Mouse (Mus musculus) ES-Bruce4 (cell line): ENCODE results near the gene Hoxa13. TPM values are rescaled to one million over a fixed set of nuclear protein-coding genes. Genes with fewer than 3 reads are reported as not detected.

Experiments used
- H3K27ac ChIP-seq: 2 replicates; pipeline ENCODE4 v1.5.1; 2012; ENCODE audit warnings: low read length, inconsistent platforms; ENCODE audit not compliant: insufficient read depth
- H3K27me3 ChIP-seq: 2 replicates; pipeline ENCODE4 v1.6.1; 2012; ENCODE audit warnings: mild to moderate bottlenecking, low read length, inconsistent platforms; ENCODE audit not compliant: control insufficient read depth, poor library complexity, insufficient read depth, severe bottlenecking
- H3K36me3 ChIP-seq: 2 replicates; pipeline ENCODE4 v1.6.1; 2012; ENCODE audit warnings: inconsistent platforms, mild to moderate bottlenecking, low read length, moderate library complexity; ENCODE audit not compliant: control insufficient read depth, poor library complexity, insufficient read depth, severe bottlenecking
- H3K4me1 ChIP-seq: one replicate; pipeline ENCODE4 v1.8.1; 2011; ENCODE audit warnings: low read length; ENCODE audit not compliant: control insufficient read depth, insufficient read depth
- H3K4me3 ChIP-seq: 2 replicates; pipeline ENCODE4 v1.5.1; 2011; ENCODE audit warnings: low read depth, mild to moderate bottlenecking, low read length
- H3K9ac ChIP-seq: 2 replicates; pipeline ENCODE4 v1.6.1; 2012; ENCODE audit warnings: low read depth, mild to moderate bottlenecking, inconsistent platforms; ENCODE audit not compliant: poor library complexity, severe bottlenecking
- H3K9me3 ChIP-seq: replicated peaks from 2 replicates; pipeline ENCODE4 v1.6.1; 2012; ENCODE audit warnings: mild to moderate bottlenecking, low read length, inconsistent platforms; ENCODE audit not compliant: control insufficient read depth, poor library complexity, insufficient read depth, severe bottlenecking
- CTCF ChIP-seq: IDR thresholded peaks from one replicate; pipeline ENCODE4 v1.8.1; 2011; ENCODE audit warnings: low read depth, low read length
- EP300 ChIP-seq: IDR thresholded peaks from 2 replicates; pipeline ENCODE4 v1.6.1; 2011; ENCODE audit warnings: low read depth, low read length; ENCODE audit not compliant: insufficient read depth
- POLR2A ChIP-seq: IDR thresholded peaks from one replicate; pipeline ENCODE4 v1.8.1; 2011; ENCODE audit warnings: low read length; ENCODE audit not compliant: insufficient read depth
- polyA plus RNA-seq: library from polyadenylated mRNA; stranded (reverse); fragments of >200 nt; gene quantifications from 2 replicates; pipeline ENCODE4 v1.2.4, GENCODE M21; 2011; ENCODE audit warnings: low read depth; ENCODE audit not compliant: missing spikeins, insufficient read depth, insufficient read length

Hoxa13 gene
- polyA plus RNA-seq, 1 experiment, result 0.25 TPM

DNA sequence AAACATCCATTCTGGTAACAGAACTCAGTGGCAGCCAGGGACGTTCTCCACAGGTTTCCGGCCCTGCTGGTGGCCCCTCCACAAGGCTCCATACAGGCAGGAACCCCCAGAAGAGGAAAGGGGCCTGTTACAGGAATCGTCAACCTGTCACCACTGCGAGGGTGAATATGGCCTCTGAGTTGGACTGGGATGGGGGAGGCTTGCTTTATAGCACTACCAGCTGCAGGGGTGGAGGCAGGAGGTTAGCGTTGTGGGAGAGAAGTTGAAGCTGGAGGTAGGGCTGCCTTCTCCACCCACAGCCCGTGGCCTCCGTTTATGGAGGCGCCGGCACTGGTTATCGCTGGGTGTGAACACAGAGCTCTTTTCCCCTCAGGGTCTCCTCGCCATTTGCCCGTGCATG is 20.4 kb upstream of the Hoxa13 start:
- no peak for TF ChIP-seq CTCF
- TF ChIP-seq EP300, result no peak
- no peak for TF ChIP-seq POLR2A
- peaks cover 5% of the 10 kb centered on the region; the same call in 1 of the 2 replicates for H3K27me3 ChIP-seq
- H3K9ac ChIP-seq, result no peak overlapping the region
- no peaks in the 10 kb centered on the region for H3K4me1 ChIP-seq
- H3K4me3 ChIP-seq, result no peak overlapping the region
- no peak overlapping the region for H3K27ac ChIP-seq
- no peaks in the 10 kb centered on the region for H3K36me3 ChIP-seq
- no peaks in the 10 kb centered on the region for H3K9me3 ChIP-seq

DNA sequence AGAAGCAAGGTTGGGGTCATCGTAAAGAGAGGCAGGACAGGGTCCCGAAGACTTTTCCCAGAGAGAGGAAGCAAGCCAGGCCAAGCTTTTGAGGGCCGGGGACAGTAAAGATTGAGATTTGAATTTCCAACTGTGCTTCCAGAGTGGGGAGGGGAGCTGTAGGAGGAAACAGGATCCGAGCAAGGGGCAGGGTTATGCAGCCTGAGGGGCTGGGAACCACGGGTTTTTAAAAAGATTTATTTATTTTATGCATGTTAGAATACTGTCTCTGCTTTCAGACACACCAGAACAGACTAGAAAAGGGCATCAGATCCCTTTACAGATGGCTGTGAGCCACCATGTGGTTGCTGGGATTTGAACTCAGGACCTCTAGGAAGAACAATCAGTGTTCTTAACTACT is 16.2 kb upstream of the Hoxa13 start:
- TF ChIP-seq EP300 (no peak), POLR2A (no peak), CTCF (no peak)
- no peak overlapping the region for H3K9ac ChIP-seq
- no peak overlapping the region for H3K27ac ChIP-seq
- H3K4me1 ChIP-seq, result no peaks in the 10 kb centered on the region
- no peak overlapping the region for H3K4me3 ChIP-seq
- H3K27me3 ChIP-seq, result peaks cover 17% of the 10 kb centered on the region
- H3K36me3 ChIP-seq, result no peaks in the 10 kb centered on the region
- no peaks in the 10 kb centered on the region for H3K9me3 ChIP-seq

DNA sequence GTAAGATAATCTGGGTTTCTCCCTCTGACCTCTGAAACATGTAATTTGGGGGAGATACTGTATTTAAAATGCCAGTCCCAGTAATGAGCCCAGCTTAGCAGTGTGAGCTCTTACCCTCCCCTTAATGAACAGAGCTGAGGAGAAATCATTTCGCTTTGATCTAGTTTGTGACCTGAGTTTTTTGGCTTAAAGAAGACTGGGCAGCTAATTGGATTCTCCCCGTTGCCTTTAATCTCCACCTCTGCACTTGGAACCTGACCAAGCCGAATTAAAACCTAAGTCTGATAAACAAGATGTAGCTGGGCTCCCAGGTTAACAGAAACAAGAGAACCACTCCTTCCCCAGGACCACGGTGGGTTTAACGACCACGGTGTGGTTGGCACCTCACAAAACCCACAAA is 15.7 kb upstream of the Hoxa13 start:
- Histone ChIP-seq H3K36me3 (no peaks in the 10 kb centered on the region), H3K4me1 (no peaks in the 10 kb centered on the region), H3K9ac (no peak overlapping the region), H3K27me3 (peaks cover 18% of the 10 kb centered on the region), H3K9me3 (no peaks in the 10 kb centered on the region), H3K27ac (no peak overlapping the region), H3K4me3 (no peak overlapping the region)
- TF ChIP-seq EP300 (no peak), POLR2A (no peak), CTCF (no peak)

DNA sequence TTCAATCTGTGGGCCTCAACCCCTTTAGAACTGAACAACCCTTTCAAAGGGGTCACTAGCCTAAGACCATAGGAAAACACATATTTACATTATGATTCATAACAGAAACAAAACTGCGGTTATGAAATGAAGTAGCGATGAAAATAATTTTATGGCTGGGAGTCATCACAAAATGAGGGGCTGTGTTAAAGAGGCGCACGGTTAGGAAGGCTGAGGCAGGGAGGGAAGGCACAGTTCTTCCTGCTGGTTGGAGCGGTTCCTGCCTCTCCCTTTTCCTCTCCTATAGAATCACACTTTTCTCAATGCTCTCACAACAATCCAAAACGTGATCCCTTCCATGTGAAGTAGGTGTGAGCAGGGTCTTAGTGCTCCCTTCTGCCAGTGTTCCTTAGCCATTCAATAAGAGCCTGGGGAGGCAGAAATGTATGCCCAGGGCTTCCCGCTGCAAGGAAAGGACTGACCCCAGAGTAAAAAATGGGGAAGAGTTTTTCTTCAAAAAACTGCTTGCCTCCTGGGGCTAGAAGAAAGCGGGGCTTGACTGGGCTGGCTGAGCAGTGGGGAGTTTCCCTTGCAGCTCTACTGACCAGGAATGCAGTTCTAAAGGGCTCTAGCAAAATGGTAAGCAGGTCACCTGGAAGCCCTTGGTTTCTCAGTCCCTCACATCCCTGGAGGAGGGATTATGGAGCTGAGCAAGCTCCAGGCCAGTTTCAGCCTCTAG is 15.0 kb upstream of the Hoxa13 start:
- H3K27ac ChIP-seq, result no peak overlapping the region
- no peaks in the 10 kb centered on the region for H3K36me3 ChIP-seq
- no peak overlapping the region for H3K4me3 ChIP-seq
- peaks cover 18% of the 10 kb centered on the region for H3K27me3 ChIP-seq
- H3K9me3 ChIP-seq, result no peaks in the 10 kb centered on the region
- H3K4me1 ChIP-seq, result no peaks in the 10 kb centered on the region
- H3K9ac ChIP-seq, result no peak overlapping the region
- no peak for TF ChIP-seq CTCF
- no peak for TF ChIP-seq EP300
- no peak for TF ChIP-seq POLR2A

DNA sequence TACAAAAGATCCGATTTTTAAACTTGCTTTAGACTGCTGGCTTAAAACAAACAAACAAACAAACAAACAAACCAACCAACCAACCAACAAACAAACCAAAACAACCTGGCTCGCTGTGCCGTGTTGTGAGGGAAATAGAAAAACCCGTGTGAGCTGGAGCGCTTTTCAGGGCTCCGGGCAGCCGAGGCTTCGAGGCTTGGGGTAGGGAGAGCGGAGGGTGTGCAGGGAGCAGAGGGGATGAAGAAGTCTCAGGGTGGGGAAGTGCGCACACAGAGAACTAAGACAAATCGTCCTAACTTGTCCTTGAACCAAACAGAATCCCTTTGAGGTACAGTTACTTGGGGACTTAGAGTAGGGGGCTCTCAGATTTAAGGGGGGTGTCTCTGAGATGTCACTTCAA is 13.9 kb upstream of the Hoxa13 start:
- Histone ChIP-seq H3K36me3 (no peaks in the 10 kb centered on the region), H3K9me3 (no peaks in the 10 kb centered on the region), H3K27me3 (peaks cover 18% of the 10 kb centered on the region), H3K9ac (no peak overlapping the region), H3K4me3 (no peak overlapping the region), H3K27ac (no peak overlapping the region), H3K4me1 (no peaks in the 10 kb centered on the region)
- TF ChIP-seq POLR2A, result no peak
- TF ChIP-seq CTCF, result no peak
- TF ChIP-seq EP300, result no peak

DNA sequence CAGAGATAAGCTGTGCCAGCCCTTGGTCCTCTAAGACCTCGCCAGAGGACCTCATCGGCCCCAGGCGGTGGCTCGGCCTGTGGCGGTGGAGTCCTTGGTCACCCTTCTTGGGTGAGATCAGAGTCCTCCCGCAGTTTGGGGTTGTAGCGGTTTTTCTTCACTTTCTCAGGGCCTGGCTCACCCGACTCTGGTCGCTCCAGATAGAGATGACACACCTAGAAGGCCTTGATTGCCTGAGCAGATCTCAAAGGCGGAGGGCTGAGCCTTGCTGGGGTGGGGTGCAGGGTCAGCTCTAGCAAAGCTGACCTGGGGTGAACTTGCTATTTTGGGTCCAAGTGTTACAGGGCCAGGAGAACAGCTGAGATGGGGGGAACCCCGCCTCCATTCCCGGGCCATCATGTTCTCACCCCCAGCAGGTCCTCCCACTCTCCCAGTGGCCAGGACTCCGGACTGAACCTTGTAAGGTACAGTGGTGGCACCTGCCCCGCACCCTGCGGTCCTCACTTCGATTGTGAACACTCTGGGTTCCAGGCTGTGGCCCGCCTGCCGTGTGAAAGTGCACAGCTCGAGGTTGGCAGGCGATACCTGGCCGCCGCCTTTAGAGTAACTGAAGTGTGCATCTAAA is 13.1 kb upstream of the Hoxa13 start:
- H3K27me3 ChIP-seq, result peaks cover 18% of the 10 kb centered on the region
- H3K9ac ChIP-seq, result no peak overlapping the region
- no peak overlapping the region for H3K27ac ChIP-seq
- no peak for TF ChIP-seq EP300
- no peak for TF ChIP-seq POLR2A
- TF ChIP-seq CTCF, result no peak
- peak overlapping the region; percentile 33 for H3K4me3 ChIP-seq
- H3K36me3 ChIP-seq, result no peaks in the 10 kb centered on the region
- H3K4me1 ChIP-seq, result no peaks in the 10 kb centered on the region
- H3K9me3 ChIP-seq, result no peaks in the 10 kb centered on the region
